Mouse (Mus musculus): ENCODE results near the gene Tbc1d8. TPM values are rescaled to one million over a fixed set of nuclear protein-coding genes. Genes with fewer than 3 reads are reported as not detected.

The Tbc1d8 gene
- polyA plus RNA-seq, 1 experiment from 2014 or later: 11.5 TPM

DNA sequence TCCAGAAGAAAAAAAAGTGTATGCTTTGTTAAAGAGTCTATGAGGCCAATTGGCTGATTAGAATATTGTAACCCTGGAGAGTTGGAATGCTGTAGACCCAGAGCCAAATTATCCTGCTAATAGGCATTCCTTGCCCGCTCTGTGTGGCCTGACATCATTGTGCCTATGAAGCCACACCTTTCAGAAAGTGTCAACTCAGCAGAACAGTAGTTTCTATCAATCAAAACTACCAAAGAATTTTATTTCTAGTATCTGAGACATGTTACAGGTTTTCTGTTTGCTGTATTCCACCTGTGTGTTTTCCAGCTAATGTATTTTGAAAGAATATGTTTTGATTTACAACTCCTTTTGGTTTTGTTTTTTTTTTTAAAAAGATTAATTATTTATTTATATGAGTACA is 33.6 kb upstream of the Tbc1d8 start:
- DNase-seq (ENCODE audit: low spot score) (no peak), ATAC-seq (ENCODE audit: low read depth) (no peak)
- H3K36me3 ChIP-seq (ENCODE audit: control insufficient read depth, insufficient read depth, low read length): no peaks in the 10 kb centered on the region
- no peaks in the 10 kb centered on the region for H3K27me3 ChIP-seq (replicated peaks; ENCODE audit: control insufficient read depth, insufficient read depth, low read length)
- H3K4me3 ChIP-seq (ENCODE audit: low read depth, low read length): no peak overlapping the region
- no peaks in the 10 kb centered on the region for H3K9me3 ChIP-seq (ENCODE audit: control insufficient read depth, low read length)
- whole genome bisulfite sequencing: 69% methylated on average over 1 of the region's 1 CpGs
- H3K9ac ChIP-seq (ENCODE audit: low read depth, low read length): no peak overlapping the region
- H3K4me1 ChIP-seq (ENCODE audit: control insufficient read depth, insufficient read depth, low read length): no peaks in the 10 kb centered on the region
- H3K27ac ChIP-seq (replicated peaks; ENCODE audit: low read depth, low read length): no peak overlapping the region
- no peak overlapping the region for H3K4me2 ChIP-seq (ENCODE audit: low read depth, low read length)

DNA sequence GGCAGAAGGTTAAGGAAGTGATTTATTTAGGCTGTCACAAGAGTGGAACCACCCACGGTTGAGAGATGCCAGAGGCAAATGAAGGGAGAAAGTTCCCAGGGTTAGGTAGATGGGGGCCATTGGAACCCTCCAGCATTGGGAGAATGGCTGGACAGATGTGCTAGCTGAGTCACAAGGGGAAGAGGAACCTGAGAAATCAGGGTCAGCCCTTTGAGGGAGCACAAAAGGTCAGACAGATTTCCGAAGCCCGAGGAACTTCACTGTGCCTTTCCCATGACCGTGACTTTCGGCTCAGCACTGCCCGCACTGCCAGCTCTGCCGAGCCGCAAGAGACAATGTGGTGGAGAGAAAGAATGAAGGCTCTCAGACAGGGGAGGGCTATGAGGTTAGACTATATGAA is 33.2 kb upstream of the Tbc1d8 start:
- Histone ChIP-seq H3K9ac (ENCODE audit: low read depth, low read length) (no peak overlapping the region), H3K4me3 (ENCODE audit: low read depth, low read length) (no peak overlapping the region), H3K4me2 (ENCODE audit: low read depth, low read length) (no peak overlapping the region), H3K36me3 (ENCODE audit: control insufficient read depth, insufficient read depth, low read length) (no peaks in the 10 kb centered on the region), H3K27ac (replicated peaks; ENCODE audit: low read depth, low read length) (no peak overlapping the region), H3K4me1 (ENCODE audit: control insufficient read depth, insufficient read depth, low read length) (no peaks in the 10 kb centered on the region), H3K27me3 (replicated peaks; ENCODE audit: control insufficient read depth, insufficient read depth, low read length) (no peaks in the 10 kb centered on the region), H3K9me3 (ENCODE audit: control insufficient read depth, low read length) (no peaks in the 10 kb centered on the region)
- ATAC-seq (ENCODE audit: low read depth) (no peak), DNase-seq (ENCODE audit: low spot score) (no peak)
- WGBS: 70% methylated on average over 8 of the region's 8 CpGs

- Histone ChIP-seq H3K4me2 (ENCODE audit: low read depth, low read length) (no peak overlapping the region), H3K9me3 (ENCODE audit: control insufficient read depth, low read length) (no peaks in the 10 kb centered on the region), H3K4me3 (ENCODE audit: low read depth, low read length) (no peak overlapping the region), H3K27me3 (replicated peaks; ENCODE audit: control insufficient read depth, insufficient read depth, low read length) (no peaks in the 10 kb centered on the region), H3K4me1 (ENCODE audit: control insufficient read depth, insufficient read depth, low read length) (0 out of 2 replicates have a peak, but pooled peaks cover 3% of the 10 kb centered on the region), H3K27ac (replicated peaks; ENCODE audit: low read depth, low read length) (no peak overlapping the region), H3K36me3 (ENCODE audit: control insufficient read depth, insufficient read depth, low read length) (no peaks in the 10 kb centered on the region), H3K9ac (ENCODE audit: low read depth, low read length) (no peak overlapping the region)
- ATAC-seq (ENCODE audit: low read depth): no peak
- DNase-seq (ENCODE audit: low spot score): no peak
- WGBS: 49% methylated on average over 9 of the region's 9 CpGs
Observed at GRCm38 (mm10) chr1:39505600-39505999, 27.0 kb upstream of the Tbc1d8 start.

- DNase-seq (ENCODE audit: low spot score): peak; percentile 41
- H3K4me1 ChIP-seq (ENCODE audit: control insufficient read depth, insufficient read depth, low read length): 0 out of 2 replicates have a peak, but pooled peaks cover 3% of the 10 kb centered on the region
- ATAC-seq (ENCODE audit: low read depth): no peak
- H3K4me2 ChIP-seq (ENCODE audit: low read depth, low read length): no peak overlapping the region
- H3K27me3 ChIP-seq (replicated peaks; ENCODE audit: control insufficient read depth, insufficient read depth, low read length): no peaks in the 10 kb centered on the region
- H3K9me3 ChIP-seq (ENCODE audit: control insufficient read depth, low read length): no peaks in the 10 kb centered on the region
- H3K4me3 ChIP-seq (ENCODE audit: low read depth, low read length): no peak overlapping the region
- H3K36me3 ChIP-seq (ENCODE audit: control insufficient read depth, insufficient read depth, low read length): no peaks in the 10 kb centered on the region
- WGBS: 10% methylated on average over 1 of the region's 1 CpGs
- H3K9ac ChIP-seq (ENCODE audit: low read depth, low read length): no peak overlapping the region
- H3K27ac ChIP-seq (replicated peaks; ENCODE audit: low read depth, low read length): no peak overlapping the region
Observed at GRCm38 (mm10) chr1:39504261-39504660, 25.7 kb upstream of the Tbc1d8 start.

- WGBS: 83% methylated on average over 17 of the region's 17 CpGs
- Histone ChIP-seq H3K27me3 (replicated peaks; ENCODE audit: control insufficient read depth, insufficient read depth, low read length) (no peaks in the 10 kb centered on the region), H3K4me1 (ENCODE audit: control insufficient read depth, insufficient read depth, low read length) (0 out of 2 replicates have a peak, but pooled peaks cover 3% of the 10 kb centered on the region), H3K4me3 (ENCODE audit: low read depth, low read length) (no peak overlapping the region), H3K9ac (ENCODE audit: low read depth, low read length) (no peak overlapping the region), H3K36me3 (ENCODE audit: control insufficient read depth, insufficient read depth, low read length) (no peaks in the 10 kb centered on the region), H3K4me2 (ENCODE audit: low read depth, low read length) (no peak overlapping the region), H3K27ac (replicated peaks; ENCODE audit: low read depth, low read length) (no peak overlapping the region), H3K9me3 (ENCODE audit: control insufficient read depth, low read length) (no peaks in the 10 kb centered on the region)
- DNase-seq (ENCODE audit: low spot score) (no peak), ATAC-seq (ENCODE audit: low read depth) (no peak)
Observed at GRCm38 (mm10) chr1:39502817-39503633, 24.5 kb upstream of the Tbc1d8 start.

DNA sequence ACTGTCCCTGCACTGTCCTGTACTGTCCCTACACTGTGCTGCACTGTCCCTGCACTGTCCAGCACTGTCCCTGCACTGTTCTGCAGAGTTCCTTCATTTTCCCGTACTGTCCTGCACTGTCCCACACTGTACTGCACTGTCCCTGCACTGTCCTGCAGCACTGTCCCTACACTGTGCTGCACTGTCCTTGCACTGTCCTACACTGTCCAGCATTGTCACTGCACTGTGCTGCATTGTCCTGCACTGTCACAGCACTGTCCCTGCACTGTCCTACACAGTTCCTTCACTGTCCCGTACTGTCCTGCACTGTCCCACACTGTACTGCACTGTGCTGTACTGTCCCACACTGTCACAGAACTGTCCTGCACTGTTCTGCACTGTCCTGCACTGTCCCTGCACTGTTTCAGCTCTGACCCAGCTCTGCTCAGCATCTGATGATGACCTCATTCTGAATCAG is 21.0 kb upstream of the Tbc1d8 start:
- Histone ChIP-seq H3K9me3 (ENCODE audit: control insufficient read depth, low read length) (peaks cover 13% of the 10 kb centered on the region), H3K4me2 (ENCODE audit: low read depth, low read length) (no peak overlapping the region), H3K9ac (ENCODE audit: low read depth, low read length) (no peak overlapping the region), H3K36me3 (ENCODE audit: control insufficient read depth, insufficient read depth, low read length) (no peaks in the 10 kb centered on the region), H3K4me1 (ENCODE audit: control insufficient read depth, insufficient read depth, low read length) (no peaks in the 10 kb centered on the region), H3K27ac (replicated peaks; ENCODE audit: low read depth, low read length) (no peak overlapping the region), H3K4me3 (ENCODE audit: low read depth, low read length) (no peak overlapping the region), H3K27me3 (replicated peaks; ENCODE audit: control insufficient read depth, insufficient read depth, low read length) (no peaks in the 10 kb centered on the region)
- no peak for ATAC-seq (ENCODE audit: low read depth)
- no peak for DNase-seq (ENCODE audit: low spot score)
- WGBS: 89% methylated on average over 2 of the region's 2 CpGs

DNA sequence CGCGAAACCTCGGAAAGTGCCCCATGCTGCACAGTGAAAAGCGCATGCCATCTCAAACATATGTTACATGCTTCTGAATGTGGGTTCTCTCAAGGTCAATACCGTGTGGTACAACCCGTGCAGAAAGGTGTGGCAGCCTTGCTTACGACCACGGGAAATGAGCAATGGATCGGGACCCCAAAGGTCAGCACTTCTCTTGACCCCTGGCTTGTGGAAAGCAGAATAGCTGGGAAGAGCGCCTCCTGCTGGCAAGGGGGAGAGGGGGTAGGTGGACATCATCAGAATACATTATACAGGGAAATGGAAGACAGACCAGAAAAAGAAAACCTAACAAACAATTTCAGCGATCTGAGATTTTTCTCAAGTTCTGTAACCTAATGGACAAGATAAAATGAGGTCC is 19.2 kb upstream of the Tbc1d8 start:
- H3K9ac ChIP-seq (ENCODE audit: low read depth, low read length): no peak overlapping the region
- no peak overlapping the region for H3K4me2 ChIP-seq (ENCODE audit: low read depth, low read length)
- H3K9me3 ChIP-seq (ENCODE audit: control insufficient read depth, low read length): peaks cover 20% of the 10 kb centered on the region
- no peaks in the 10 kb centered on the region for H3K27me3 ChIP-seq (replicated peaks; ENCODE audit: control insufficient read depth, insufficient read depth, low read length)
- no peaks in the 10 kb centered on the region for H3K36me3 ChIP-seq (ENCODE audit: control insufficient read depth, insufficient read depth, low read length)
- no peak for ATAC-seq (ENCODE audit: low read depth)
- H3K4me1 ChIP-seq (ENCODE audit: control insufficient read depth, insufficient read depth, low read length): no peaks in the 10 kb centered on the region
- no peak overlapping the region for H3K4me3 ChIP-seq (ENCODE audit: low read depth, low read length)
- no peak for DNase-seq (ENCODE audit: low spot score)
- no peak overlapping the region for H3K27ac ChIP-seq (replicated peaks; ENCODE audit: low read depth, low read length)
- 88% methylated on average over 11 of the region's 11 CpGs for WGBS

GRCm38 (mm10) chr1:39496995-39497394 is 18.4 kb upstream of the Tbc1d8 start:
- no peaks in the 10 kb centered on the region for H3K4me1 ChIP-seq (ENCODE audit: control insufficient read depth, insufficient read depth, low read length)
- no peak overlapping the region for H3K27ac ChIP-seq (replicated peaks; ENCODE audit: low read depth, low read length)
- H3K36me3 ChIP-seq (ENCODE audit: control insufficient read depth, insufficient read depth, low read length): no peaks in the 10 kb centered on the region
- no peak for DNase-seq (ENCODE audit: low spot score)
- H3K9ac ChIP-seq (ENCODE audit: low read depth, low read length): no peak overlapping the region
- H3K4me2 ChIP-seq (ENCODE audit: low read depth, low read length): no peak overlapping the region
- H3K27me3 ChIP-seq (replicated peaks; ENCODE audit: control insufficient read depth, insufficient read depth, low read length): no peaks in the 10 kb centered on the region
- no peak for ATAC-seq (ENCODE audit: low read depth)
- 89% methylated on average over 4 of the region's 4 CpGs for WGBS
- H3K4me3 ChIP-seq (ENCODE audit: low read depth, low read length): no peak overlapping the region
- H3K9me3 ChIP-seq (ENCODE audit: control insufficient read depth, low read length): peaks cover 20% of the 10 kb centered on the region

- Histone ChIP-seq H3K27me3 (replicated peaks; ENCODE audit: control insufficient read depth, insufficient read depth, low read length) (no peaks in the 10 kb centered on the region), H3K4me2 (ENCODE audit: low read depth, low read length) (no peak overlapping the region), H3K9ac (ENCODE audit: low read depth, low read length) (no peak overlapping the region), H3K4me1 (ENCODE audit: control insufficient read depth, insufficient read depth, low read length) (no peaks in the 10 kb centered on the region), H3K27ac (replicated peaks; ENCODE audit: low read depth, low read length) (no peak overlapping the region), H3K4me3 (ENCODE audit: low read depth, low read length) (no peak overlapping the region), H3K36me3 (ENCODE audit: control insufficient read depth, insufficient read depth, low read length) (no peaks in the 10 kb centered on the region), H3K9me3 (ENCODE audit: control insufficient read depth, low read length) (peaks cover 20% of the 10 kb centered on the region)
- no peak for ATAC-seq (ENCODE audit: low read depth)
- no peak for DNase-seq (ENCODE audit: low spot score)
- WGBS: 63% methylated on average over 3 of the region's 3 CpGs
Observed at GRCm38 (mm10) chr1:39493664-39494063, 15.1 kb upstream of the Tbc1d8 start.

Measured in embryonic facial prominence, embryonic 14.5 days (tissue).